Mouse (Mus musculus) limb, embryonic 14.5 days (tissue): ENCODE results near the gene Eya4. TPM values are rescaled to one million over a fixed set of nuclear protein-coding genes. Genes with fewer than 3 reads are reported as not detected.

Experiments used
- ATAC-seq: fragments of 200-750 bp; cut with Nextera tagmentation; 2 replicates; pipeline ENCODE4 v1.8.0; 2017; ENCODE audit warnings: low read depth, moderate number of reproducible peaks, moderate TSS enrichment; ENCODE audit not compliant: low FRiP score
- DNase-seq: peaks from one replicate; pipeline ENCODE4 v3.0.0-alpha.2; 2015; ENCODE audit warnings: low spot score
- H3K27ac ChIP-seq: fragments of 300-500 bp; sonication (generic); replicated peaks from 2 replicates; pipeline ENCODE4 v1.5.1; 2014; ENCODE audit warnings: low read depth, mild to moderate bottlenecking, low read length, moderate library complexity, mixed read lengths
- H3K27me3 ChIP-seq: fragments of 300-500 bp; sonication (generic); 2 replicates; pipeline ENCODE4 v1.6.1; 2014; ENCODE audit warnings: low read length, mixed read lengths; ENCODE audit not compliant: control insufficient read depth, insufficient read depth
- H3K36me3 ChIP-seq: fragments of 300-500 bp; sonication (generic); 2 replicates; pipeline ENCODE4 v1.6.1; 2014; ENCODE audit warnings: mild to moderate bottlenecking, low read length, moderate library complexity, mixed read lengths; ENCODE audit not compliant: control insufficient read depth, insufficient read depth
- H3K4me1 ChIP-seq: fragments of 300-500 bp; sonication (generic); 2 replicates; pipeline ENCODE4 v1.6.1; 2014; ENCODE audit warnings: antibody characterized with exemption, low read length, mixed read lengths; ENCODE audit not compliant: control insufficient read depth, insufficient read depth
- H3K4me2 ChIP-seq: fragments of 300-500 bp; sonication (generic); replicated peaks from 2 replicates; pipeline ENCODE4 v1.6.1; 2014; ENCODE audit warnings: low read depth, mild to moderate bottlenecking, low read length, moderate library complexity; ENCODE audit not compliant: severe bottlenecking
- H3K4me3 ChIP-seq: fragments of 300-500 bp; sonication (generic); replicated peaks from 2 replicates; pipeline ENCODE4 v1.5.1; 2014; ENCODE audit warnings: low read length
- H3K9ac ChIP-seq: fragments of 300-500 bp; sonication (generic); 2 replicates; pipeline ENCODE4 v1.6.1; 2014; ENCODE audit warnings: mild to moderate bottlenecking, low read depth, low read length, moderate library complexity; ENCODE audit not compliant: severe bottlenecking
- H3K9me3 ChIP-seq: fragments of 300-500 bp; sonication (generic); 2 replicates; pipeline ENCODE4 v1.6.1; 2016; ENCODE audit warnings: low read length; ENCODE audit not compliant: control insufficient read depth
- POLR2A ChIP-seq: fragments of 200-500 bp; IDR thresholded peaks from 2 replicates; pipeline ENCODE4 v1.8.0; 2012; ENCODE audit warnings: inconsistent platforms, mild to moderate bottlenecking, moderate library complexity, borderline replicate concordance; ENCODE audit not compliant: insufficient read depth, insufficient read length; ENCODE audit errors: extremely low read depth
- WGBS: fragments of 180-500 bp; shearing (Covaris S2); extraction: QIAGEN DNeasy Blood & Tissue Kit; methylation state at CpG from one replicate; pipeline ENCODE4 v1.1.7; 2014; 5-methylcytosine and 5-hydroxymethylcytosine counted together
- polyA plus RNA-seq, 2 experiments: library from polyadenylated mRNA; depleted of rRNA in 1 of 2; stranded (reverse) in 1 of 2; unstranded in 1 of 2; fragments of >200 nt; fragmentation: Nextera tagmentation in 1 of 2; extraction: Ambion mirVana in 1 of 2; gene quantifications; 2 replicates each; pipeline versions ENCODE4 v1.2.1 to v1.2.3; 2012 to 2014

The Eya4 gene
- polyA plus RNA-seq, 2 experiments = 6.6 to 12.5 TPM

GRCm38 (mm10) chr10:23196336-23196735 lies 154.2 kb downstream of the Eya4 start:
- Histone ChIP-seq H3K4me3 (no peak overlapping the region), H3K4me1 (peaks cover 4% of the 10 kb centered on the region; the same call in 1 of the 2 replicates), H3K36me3 (no peaks in the 10 kb centered on the region), H3K27ac (no peak overlapping the region), H3K9ac (no peak overlapping the region), H3K9me3 (no peaks in the 10 kb centered on the region), H3K4me2 (no peak overlapping the region), H3K27me3 (no peaks in the 10 kb centered on the region)
- DNase-seq = peak; percentile 49
- 83% methylated on average over 4 of the region's 4 CpGs for WGBS
- no peak for TF ChIP-seq POLR2A
- no peak for ATAC-seq

- Histone ChIP-seq H3K4me1 (peaks cover 6% of the 10 kb centered on the region; the same call in 1 of the 2 replicates), H3K27ac (no peak overlapping the region), H3K9ac (no peak overlapping the region), H3K4me3 (no peak overlapping the region), H3K4me2 (no peak overlapping the region), H3K36me3 (no peaks in the 10 kb centered on the region), H3K27me3 (no peaks in the 10 kb centered on the region), H3K9me3 (no peaks in the 10 kb centered on the region)
- peak; percentile 80 for DNase-seq
- 44% methylated on average over 2 of the region's 2 CpGs for WGBS
- no peak for TF ChIP-seq POLR2A
- peak; percentile 86 for ATAC-seq
These were observed 155.2 kb downstream of the Eya4 start for GRCm38 (mm10) chr10:23195337-23195736.

GRCm38 (mm10) chr10:23189836-23190235 lies 160.8 kb downstream of the Eya4 start:
- WGBS = 48% methylated on average over 10 of the region's 10 CpGs
- no peaks in the 10 kb centered on the region for H3K9me3 ChIP-seq
- DNase-seq (no peak), ATAC-seq (no peak)
- TF ChIP-seq POLR2A = no peak
- H3K4me2 ChIP-seq = 0 out of 2 replicates have a peak overlapping the region, but pooled peaks have one; percentile 16
- no peak overlapping the region for H3K9ac ChIP-seq
- no peak overlapping the region for H3K27ac ChIP-seq
- H3K27me3 ChIP-seq = no peaks in the 10 kb centered on the region
- no peaks in the 10 kb centered on the region for H3K36me3 ChIP-seq
- peaks cover 6% of the 10 kb centered on the region for H3K4me1 ChIP-seq
- no peak overlapping the region for H3K4me3 ChIP-seq

- WGBS = 93% methylated on average over 6 of the region's 6 CpGs
- ATAC-seq = no peak
These were observed 165.2 kb downstream of the Eya4 start for GRCm38 (mm10) chr10:23185391-23185790.

GRCm38 (mm10) chr10:23181572-23182493 lies 168.8 kb downstream of the Eya4 start:
- 75% methylated on average over 11 of the region's 11 CpGs for WGBS
- no peak for TF ChIP-seq POLR2A

More at GRCm38 (mm10) chr10:23185391-23185790, 165.2 kb downstream of the Eya4 start:
- Histone ChIP-seq H3K9me3 (no peaks in the 10 kb centered on the region), H3K27me3 (no peaks in the 10 kb centered on the region), H3K9ac (no peak overlapping the region), H3K4me1 (peaks cover 4% of the 10 kb centered on the region), H3K4me3 (no peak overlapping the region), H3K36me3 (no peaks in the 10 kb centered on the region), H3K4me2 (no peak overlapping the region), H3K27ac (no peak overlapping the region)
- DNase-seq = no peak
- no peak for TF ChIP-seq POLR2A

More at GRCm38 (mm10) chr10:23181572-23182493, 168.8 kb downstream of the Eya4 start:
- H3K9ac ChIP-seq = no peak overlapping the region
- H3K36me3 ChIP-seq = no peaks in the 10 kb centered on the region
- ATAC-seq (peak; percentile 51; the same call in 1 of the 2 replicates), DNase-seq (no peak)
- H3K9me3 ChIP-seq = no peaks in the 10 kb centered on the region
- 0 out of 2 replicates have a peak, but pooled peaks cover 6% of the 10 kb centered on the region for H3K4me1 ChIP-seq
- no peak overlapping the region for H3K27ac ChIP-seq
- no peak overlapping the region for H3K4me2 ChIP-seq
- H3K4me3 ChIP-seq = no peak overlapping the region
- no peaks in the 10 kb centered on the region for H3K27me3 ChIP-seq
